Mouse (Mus musculus) ES-E14 (cell line): ENCODE data around the gene Slc45a1. TPM values are rescaled to one million over a fixed set of nuclear protein-coding genes. Genes with fewer than 3 reads are reported as not detected.

Source experiments
- DNase-seq: peaks from one replicate; pipeline ENCODE4 v3.0.0-alpha.2; 2013; ENCODE audit warnings: low read depth, low spot score
- H3K27ac ChIP-seq: 2 replicates; pipeline ENCODE4 v1.5.1; 2012; ENCODE audit warnings: low read depth, mild to moderate bottlenecking, low read length, moderate library complexity, mixed read lengths; ENCODE audit not compliant: poor library complexity, insufficient read depth, severe bottlenecking
- H3K36me3 ChIP-seq: 2 replicates; pipeline ENCODE4 v1.6.1; 2012; ENCODE audit warnings: mild to moderate bottlenecking, low read length, moderate library complexity, mixed read lengths; ENCODE audit not compliant: control insufficient read depth, poor library complexity, insufficient read depth, severe bottlenecking
- H3K4me1 ChIP-seq, 2 experiments: fragments of 150-350 bp in 1 of 2; sonication (generic) in 1 of 2; 2 replicates each; pipeline ENCODE4 v1.6.1; 2012; ENCODE audit warnings: low read length in 2 of 2, mild to moderate bottlenecking in 1 of 2, mixed read lengths in 1 of 2; ENCODE audit not compliant: control insufficient read depth in 2 of 2, insufficient read depth in 2 of 2, poor library complexity in 1 of 2
- H3K4me3 ChIP-seq, 2 experiments: fragments of 150-350 bp in 1 of 2; sonication (generic) in 1 of 2; 2 replicates each; pipeline ENCODE4 v1.5.1; 2012; ENCODE audit warnings: low read length in 2 of 2, low read depth in 1 of 2, mild to moderate bottlenecking in 1 of 2, mixed read lengths in 1 of 2; ENCODE audit not compliant: insufficient read depth in 1 of 2, poor library complexity in 1 of 2, severe bottlenecking in 1 of 2
- H3K9ac ChIP-seq: 2 replicates; pipeline ENCODE4 v1.6.1; 2012; ENCODE audit warnings: low read depth, mild to moderate bottlenecking, low read length, mixed read lengths; ENCODE audit not compliant: poor library complexity, insufficient read depth, severe bottlenecking
- H3K9me3 ChIP-seq: fragments of 150-350 bp; sonication (generic); 2 replicates; pipeline ENCODE4 v1.6.1; 2012; ENCODE audit warnings: low read depth, mild to moderate bottlenecking, low read length; ENCODE audit not compliant: control insufficient read depth, insufficient read depth
- CHD2 ChIP-seq: IDR thresholded peaks from 2 replicates; pipeline ENCODE4 v1.6.1; 2014; ENCODE audit warnings: mild to moderate bottlenecking, low read depth, low read length, inconsistent platforms
- HCFC1 ChIP-seq: IDR thresholded peaks from 2 replicates; pipeline ENCODE4 v1.6.1; 2012; ENCODE audit warnings: low read length, inconsistent platforms, borderline replicate concordance; ENCODE audit not compliant: insufficient read depth
- MAFK ChIP-seq: IDR thresholded peaks from 2 replicates; pipeline ENCODE4 v1.6.1; 2014; ENCODE audit warnings: mild to moderate bottlenecking, low read depth, low read length, inconsistent platforms; ENCODE audit not compliant: insufficient read depth
- ZC3H11A ChIP-seq: IDR thresholded peaks from 2 replicates; pipeline ENCODE4 v1.6.1; 2012; ENCODE audit warnings: low read depth, mild to moderate bottlenecking, inconsistent platforms, low read length, borderline replicate concordance
- ZNF384 ChIP-seq: IDR thresholded peaks from 2 replicates; pipeline ENCODE4 v1.6.1; 2012; ENCODE audit warnings: low read depth, low read length, inconsistent platforms
- in situ Hi-C, 2 experiments: fragments of 600-800 bp; cut with MboI; formaldehyde crosslinking; loops; one replicate each; pipeline ENCODE4 v1.15.1; 2025; ENCODE audit warnings: low sequenced_read_pairs in 2 of 2, inconsistent platforms in 1 of 2; ENCODE audit not compliant: unreplicated experiment in 2 of 2
- total RNA-seq: library from RNA; depleted of rRNA; stranded (reverse); fragments of 300-350 nt; gene quantifications from 2 replicates; pipeline ENCODE4 v1.2.3, GENCODE M21; 2012

The Slc45a1 gene
- total RNA-seq, 1 experiment: 0.98 TPM

DNA sequence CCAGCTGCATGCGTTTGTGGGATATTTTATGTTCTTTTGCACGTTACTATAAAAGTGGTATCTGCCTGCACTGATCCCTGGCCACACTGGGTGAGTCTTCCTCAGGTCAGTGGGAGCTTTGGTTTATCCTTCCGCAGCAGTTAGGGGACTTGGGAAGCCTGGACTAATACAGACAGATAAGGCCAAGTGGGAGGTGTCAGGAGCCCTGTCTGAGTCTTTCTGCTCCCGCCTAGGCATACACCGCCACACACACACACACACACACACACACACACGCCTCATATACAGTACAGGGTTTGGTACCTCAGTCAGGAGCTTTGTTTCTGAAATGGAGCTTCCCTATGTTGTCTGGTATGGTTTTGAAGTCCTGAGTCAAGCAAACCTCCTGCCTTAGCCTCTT is 59.9 kb downstream of the Slc45a1 start:
- DNase-seq: no peak
- Histone ChIP-seq H3K36me3 (no peaks in the 10 kb centered on the region), H3K4me3 (no peak overlapping the region), H3K27ac (no peak overlapping the region), H3K9me3 (no peaks in the 10 kb centered on the region), H3K4me1 (peaks cover 3 to 7% of the 10 kb centered on the region in 2 experiments; a peak in 3 of 4 replicates), H3K9ac (no peak overlapping the region)
- TF ChIP-seq ZC3H11A (no peak), MAFK (no peak), HCFC1 (no peak), ZNF384 (no peak), CHD2 (no peak)
- in situ Hi-C loops: no loop called here

DNA sequence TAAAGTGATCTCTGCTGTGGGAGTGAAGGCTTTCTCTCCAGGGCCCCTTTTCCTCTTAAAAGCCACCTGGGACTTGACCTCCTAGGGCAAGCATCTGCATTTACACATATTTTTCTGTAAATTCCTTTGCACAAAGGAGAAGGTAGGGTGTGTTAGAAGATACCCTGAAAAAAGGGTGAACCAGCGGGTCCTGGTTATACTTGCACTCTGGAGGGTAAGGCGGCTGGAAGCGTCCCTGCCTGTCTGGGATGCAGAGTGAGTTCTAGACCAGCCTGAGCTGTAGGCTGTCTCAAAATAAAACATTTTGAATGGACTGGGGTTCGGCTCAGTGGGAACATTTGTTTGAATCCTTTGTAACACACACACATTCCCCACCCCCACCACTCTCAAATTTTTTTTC is 60.4 kb downstream of the Slc45a1 start:
- Histone ChIP-seq H3K9me3 (no peaks in the 10 kb centered on the region), H3K9ac (no peak overlapping the region), H3K4me3 (no peak overlapping the region), H3K36me3 (no peaks in the 10 kb centered on the region), H3K4me1 (peaks cover 3 to 7% of the 10 kb centered on the region in 2 experiments; a peak in 3 of 4 replicates), H3K27ac (no peak overlapping the region; the same call in 1 of the 2 replicates)
- in situ Hi-C loops: no loop called here
- no peak for DNase-seq
- TF ChIP-seq CHD2 (no peak), ZC3H11A (no peak), HCFC1 (no peak), ZNF384 (no peak), MAFK (no peak)

DNA sequence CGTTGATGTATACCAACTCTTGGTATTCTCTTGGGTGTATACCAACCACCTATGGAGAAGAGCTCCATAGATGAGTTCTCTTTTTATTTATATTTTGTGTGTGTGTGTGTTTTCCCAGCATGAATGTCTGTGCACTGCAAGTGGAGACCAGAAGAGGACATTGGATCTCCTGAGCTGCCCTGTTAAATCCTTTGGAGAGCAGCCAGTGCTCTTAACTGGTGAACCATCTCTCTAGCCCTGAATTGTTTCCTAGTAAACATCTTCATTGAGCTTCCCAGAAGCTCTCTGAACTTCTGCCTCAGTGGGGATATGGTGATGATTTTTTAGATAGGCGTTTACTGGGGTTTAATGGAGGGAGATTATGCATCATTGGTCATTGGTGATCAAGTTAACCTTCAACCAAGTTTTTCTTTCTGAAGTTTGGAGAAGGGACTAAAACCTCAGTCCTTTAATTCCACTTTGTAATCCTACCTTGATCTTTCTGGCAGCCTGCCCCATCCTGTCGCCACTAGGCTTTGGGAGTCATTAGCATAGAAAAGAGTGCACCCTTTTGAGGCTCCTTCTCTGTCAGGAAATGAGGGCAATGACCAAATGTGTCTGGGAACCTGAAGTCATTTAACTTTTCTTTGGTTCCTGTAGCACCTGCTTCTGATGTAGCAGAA is 61.2 kb downstream of the Slc45a1 start:
- H3K36me3 ChIP-seq: no peaks in the 10 kb centered on the region
- in situ Hi-C loops: no loop called here
- no peak for DNase-seq
- H3K4me1 ChIP-seq: peaks cover 3 to 7% of the 10 kb centered on the region in 2 experiments; a peak in 3 of 4 replicates
- no peak overlapping the region for H3K4me3 ChIP-seq
- no peak overlapping the region for H3K9ac ChIP-seq
- TF ChIP-seq HCFC1 (no peak), ZC3H11A (no peak), MAFK (no peak), ZNF384 (no peak), CHD2 (no peak)
- H3K9me3 ChIP-seq: no peaks in the 10 kb centered on the region
- H3K27ac ChIP-seq: no peak overlapping the region; the same call in 1 of the 2 replicates

DNA sequence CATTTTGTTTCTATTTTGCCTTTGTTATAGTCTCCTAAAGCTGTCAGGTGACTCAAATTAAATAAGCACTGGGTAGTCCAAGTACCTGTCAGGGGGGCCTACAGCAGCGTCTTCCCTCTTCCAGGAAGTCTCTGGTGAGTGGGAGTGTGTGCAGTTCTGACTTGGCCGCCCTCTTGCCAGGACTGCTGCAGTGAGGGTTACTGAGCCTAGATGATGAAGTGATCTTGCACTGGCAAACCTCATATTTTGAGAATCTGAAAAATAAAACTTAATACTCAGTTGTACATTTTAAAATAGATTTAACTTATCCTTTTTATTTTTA is 63.7 kb downstream of the Slc45a1 start:
- DNase-seq: no peak
- Histone ChIP-seq H3K4me3 (no peak overlapping the region), H3K27ac (no peak overlapping the region), H3K9ac (no peak overlapping the region), H3K9me3 (no peaks in the 10 kb centered on the region), H3K36me3 (no peaks in the 10 kb centered on the region), H3K4me1 (peaks cover 3 to 10% of the 10 kb centered on the region in 2 experiments; a peak in 3 of 4 replicates)
- in situ Hi-C loops: no loop called here
- TF ChIP-seq CHD2 (no peak), MAFK (no peak), HCFC1 (no peak), ZNF384 (no peak), ZC3H11A (no peak)
